Mouse (Mus musculus): Measurements from ENCODE around the gene Fam126a. TPM values are rescaled to one million over a fixed set of nuclear protein-coding genes. Genes with fewer than 3 reads are reported as not detected.
"Not testable (repeated sequence)": the region's sequence is repeated elsewhere in the genome, so short reads cannot be mapped to it uniquely, and the experiment has no call there.

Fam126a gene
- polyA plus RNA-seq, 1 experiment from 2014 or later, result 34.5 TPM

GRCm38 (mm10) chr5:23893156-23893863, 137.2 kb downstream of the Fam126a start:
- ATAC-seq (replicated peaks; ENCODE audit: insufficient number of reproducible peaks, insufficient read depth, low FRiP score, low read depth), result no peak
- 74% methylated on average over 5 of the region's 5 CpGs for WGBS
- H3K4me3 ChIP-seq, result no peak overlapping the region

DNA sequence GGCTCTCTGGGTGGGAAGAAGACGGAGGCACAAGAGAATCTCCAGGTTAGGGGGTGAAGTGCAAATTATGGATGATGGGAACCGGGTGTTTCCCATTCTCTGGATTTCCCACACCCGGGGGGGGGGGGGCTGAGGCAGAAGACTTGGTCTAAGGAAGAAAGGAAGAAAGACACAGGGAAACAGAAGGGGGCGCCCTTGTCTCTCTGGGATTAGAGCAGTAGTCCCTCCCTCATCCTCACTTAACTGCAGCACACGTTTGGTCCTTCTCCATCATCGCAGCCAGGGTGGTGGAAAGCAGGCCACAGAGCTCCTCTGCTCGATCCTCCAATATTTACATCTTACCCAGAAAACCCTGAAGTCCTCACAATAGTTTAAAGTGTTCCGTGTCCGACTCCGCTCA, 139.8 kb downstream of the Fam126a start:
- H3K4me1 ChIP-seq (replicated peaks), result no peaks in the 10 kb centered on the region
- H3K27me3 ChIP-seq, result no peaks in the 10 kb centered on the region
- no peak overlapping the region for H3K9ac ChIP-seq
- H3K27ac ChIP-seq, result no peak overlapping the region
- 44% methylated on average over 10 of the region's 10 CpGs for WGBS
- H3K4me2 ChIP-seq, result no peak overlapping the region
- no peaks in the 10 kb centered on the region for H3K9me3 ChIP-seq (replicated peaks)
- H3K36me3 ChIP-seq, result no peaks in the 10 kb centered on the region
- no peak overlapping the region for H3K4me3 ChIP-seq
- no peak for ATAC-seq (replicated peaks; ENCODE audit: insufficient number of reproducible peaks, insufficient read depth, low FRiP score, low read depth)

More at GRCm38 (mm10) chr5:23893156-23893863, 137.2 kb downstream of the Fam126a start:
- no peaks in the 10 kb centered on the region for H3K27me3 ChIP-seq
- H3K9ac ChIP-seq, result no peak overlapping the region
- no peak overlapping the region for H3K27ac ChIP-seq
- H3K36me3 ChIP-seq, result no peaks in the 10 kb centered on the region
- H3K4me1 ChIP-seq (replicated peaks), result no peaks in the 10 kb centered on the region
- H3K9me3 ChIP-seq (replicated peaks), result no peaks in the 10 kb centered on the region
- no peak overlapping the region for H3K4me2 ChIP-seq

GRCm38 (mm10) chr5:23889461-23889860, 141.0 kb downstream of the Fam126a start:
- no peak for ATAC-seq (replicated peaks; ENCODE audit: insufficient number of reproducible peaks, insufficient read depth, low FRiP score, low read depth)
- WGBS, result 69% methylated on average over 4 of the region's 4 CpGs
- Histone ChIP-seq H3K4me3 (no peak overlapping the region), H3K4me1 (replicated peaks) (no peaks in the 10 kb centered on the region), H3K9ac (no peak overlapping the region), H3K9me3 (replicated peaks) (no peaks in the 10 kb centered on the region), H3K4me2 (no peak overlapping the region), H3K27me3 (no peaks in the 10 kb centered on the region), H3K27ac (no peak overlapping the region), H3K36me3 (no peaks in the 10 kb centered on the region)

GRCm38 (mm10) chr5:23887111-23887510, 143.4 kb downstream of the Fam126a start:
- 60% methylated on average over 3 of the region's 3 CpGs for WGBS
- Histone ChIP-seq H3K4me2 (no peak overlapping the region), H3K4me1 (replicated peaks) (no peaks in the 10 kb centered on the region), H3K27me3 (no peaks in the 10 kb centered on the region), H3K4me3 (no peak overlapping the region), H3K9ac (no peak overlapping the region), H3K36me3 (no peaks in the 10 kb centered on the region), H3K27ac (no peak overlapping the region), H3K9me3 (replicated peaks) (no peaks in the 10 kb centered on the region)
- ATAC-seq (replicated peaks; ENCODE audit: insufficient number of reproducible peaks, insufficient read depth, low FRiP score, low read depth), result no peak

DNA sequence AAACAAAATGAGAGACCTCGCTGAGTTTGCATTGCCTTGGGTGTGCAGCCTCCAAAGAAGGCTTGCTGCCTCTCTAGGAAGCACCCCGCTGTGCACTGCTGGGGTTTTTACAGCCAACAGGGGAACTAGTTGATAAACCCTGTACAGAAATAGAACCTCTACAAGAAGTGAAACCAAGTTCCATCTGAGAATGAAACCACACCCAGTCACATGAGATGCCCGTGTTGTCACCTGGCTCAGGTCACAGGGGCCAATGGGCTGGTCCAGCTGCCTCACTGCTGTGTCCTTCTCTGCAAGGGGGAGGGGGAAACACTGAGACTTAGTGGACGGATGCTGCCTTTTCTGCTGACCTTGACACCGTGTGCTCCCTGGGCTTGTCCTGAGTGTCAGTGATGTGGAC, 156.0 kb downstream of the Fam126a start:
- Histone ChIP-seq H3K9ac (no peak overlapping the region), H3K4me3 (peak overlapping the region; percentile 15; the same call in 1 of the 2 replicates), H3K4me2 (peak overlapping the region; percentile 44), H3K4me1 (replicated peaks) (peaks cover 30% of the 10 kb centered on the region), H3K9me3 (replicated peaks) (no peaks in the 10 kb centered on the region), H3K36me3 (no peaks in the 10 kb centered on the region), H3K27ac (peak overlapping the region; percentile 80), H3K27me3 (no peaks in the 10 kb centered on the region)
- 40% methylated on average over 5 of the region's 5 CpGs for WGBS
- ATAC-seq (replicated peaks; ENCODE audit: insufficient number of reproducible peaks, insufficient read depth, low FRiP score, low read depth), result peak; percentile 66

DNA sequence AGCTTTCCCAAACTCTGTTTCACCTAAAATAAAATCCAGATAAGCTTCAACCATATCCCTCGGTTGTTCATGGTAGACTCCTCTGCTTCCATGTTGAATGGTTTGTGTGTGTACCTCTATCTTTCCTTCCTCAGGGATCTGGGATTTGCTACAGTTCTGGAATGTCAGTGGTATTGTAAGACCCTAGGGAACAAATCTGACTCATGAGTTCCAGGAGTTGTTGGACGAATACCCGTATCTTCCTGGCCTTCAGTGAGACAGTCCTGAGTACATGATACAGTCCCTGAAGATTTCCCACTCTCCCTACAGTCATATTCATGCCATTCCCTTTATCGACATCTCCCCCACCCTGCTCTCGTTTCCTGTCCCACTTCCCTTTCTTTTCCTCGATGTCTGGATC, 157.9 kb downstream of the Fam126a start:
- no peak overlapping the region for H3K4me2 ChIP-seq
- WGBS, result 61% methylated on average over 6 of the region's 6 CpGs
- ATAC-seq (replicated peaks; ENCODE audit: insufficient number of reproducible peaks, insufficient read depth, low FRiP score, low read depth), result no peak

DNA sequence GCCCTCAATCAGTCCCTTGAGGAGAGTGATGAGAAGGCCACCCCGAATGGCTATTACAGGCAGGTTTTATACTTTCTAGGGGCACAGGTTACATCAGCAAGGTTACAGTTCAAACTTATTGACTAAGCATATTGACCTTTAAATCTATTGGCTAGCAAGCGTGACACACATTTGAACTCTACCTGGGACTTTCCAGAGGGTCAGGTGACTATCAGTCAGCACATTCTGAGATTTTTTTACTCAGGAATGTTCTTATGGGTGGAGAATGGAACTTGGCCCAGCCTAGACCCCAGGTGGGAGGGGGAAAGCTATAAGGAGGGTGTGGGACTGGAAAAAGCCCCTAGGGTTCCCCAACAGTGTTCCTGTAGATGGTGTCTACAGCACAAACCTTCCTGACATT, 159.2 kb downstream of the Fam126a start:
- H3K9me3 ChIP-seq (replicated peaks); ATAC-seq (replicated peaks; ENCODE audit: insufficient number of reproducible peaks, insufficient read depth, low FRiP score, low read depth); H3K27ac ChIP-seq; H3K9ac ChIP-seq; H3K4me3 ChIP-seq; H3K4me2 ChIP-seq; H3K36me3 ChIP-seq; H3K27me3 ChIP-seq: not testable (repeated sequence)
- peaks cover 22% of the 10 kb centered on the region for H3K4me1 ChIP-seq (replicated peaks)
- WGBS, result 80% methylated on average over 2 of the region's 2 CpGs

More for the DNA sequence above, 157.9 kb downstream of the Fam126a start:
- no peak overlapping the region for H3K4me3 ChIP-seq
- no peak overlapping the region for H3K9ac ChIP-seq
- no peaks in the 10 kb centered on the region for H3K27me3 ChIP-seq
- peaks cover 27% of the 10 kb centered on the region for H3K4me1 ChIP-seq (replicated peaks)
- no peaks in the 10 kb centered on the region for H3K9me3 ChIP-seq (replicated peaks)
- H3K36me3 ChIP-seq, result no peaks in the 10 kb centered on the region
- H3K27ac ChIP-seq, result no peak overlapping the region

- Histone ChIP-seq H3K4me3 (no peak overlapping the region), H3K4me2 (no peak overlapping the region), H3K9ac (no peak overlapping the region), H3K27me3 (no peaks in the 10 kb centered on the region), H3K4me1 (replicated peaks) (peaks cover 22% of the 10 kb centered on the region), H3K9me3 (replicated peaks) (no peaks in the 10 kb centered on the region), H3K27ac (no peak overlapping the region), H3K36me3 (no peaks in the 10 kb centered on the region)
- 76% methylated on average over 5 of the region's 5 CpGs for WGBS
- ATAC-seq (replicated peaks; ENCODE audit: insufficient number of reproducible peaks, insufficient read depth, low FRiP score, low read depth), result no peak
Measured at GRCm38 (mm10) chr5:23865941-23866340, 164.5 kb downstream of the Fam126a start.

Other genes with a start within 250 kb of the Fam126a start
- 18.1 and 22.6 TPM in 2 replicates for gene Pus7, start 247.0 kb downstream of the Fam126a start, polyA plus RNA-seq (2015; fragmentation: Nextera tagmentation; extraction: Ambion mirVana)
- 26.0 and 27.3 TPM in 2 replicates for gene Rint1, start 243.0 kb downstream of the Fam126a start, polyA plus RNA-seq (2015; fragmentation: Nextera tagmentation; extraction: Ambion mirVana)
- gene Tomm7, start 186.5 kb downstream of the Fam126a start, polyA plus RNA-seq (2015; fragmentation: Nextera tagmentation; extraction: Ambion mirVana), result 84.4 and 110 TPM in 2 replicates
- gene Klhl7, start 69.9 kb upstream of the Fam126a start, polyA plus RNA-seq (2015; fragmentation: Nextera tagmentation; extraction: Ambion mirVana), result 43.3 and 44.8 TPM in 2 replicates
- 10.9 and 12.1 TPM in 2 replicates for gene Nupl2, start 134.3 kb upstream of the Fam126a start, polyA plus RNA-seq (2015; fragmentation: Nextera tagmentation; extraction: Ambion mirVana)